21 mouse cellular contexts compared by ENCODE assay signal in genomic region chr10:84294422-84294821, GRCm38 (mm10).
DNase-seq lines count a peak whose midpoint lies in the region; ATAC-seq and TF ChIP-seq lines count a peak whose summit lies in the region.
"Had no signal": no experiment of that assay in that cellular context is flagged by ENCODE, and none has a peak within 500 bp of the region (broad histone marks: within the 10 kb centered on the region; RNA-seq: fewer than 3 reads in every experiment).

No protein-coding gene starts in this region.

- no peaks in the 10 kb centered on the region for H3K27me3 ChIP-seq in heart, embryonic 11.5 days (ENCODE audit: control insufficient read depth, insufficient read depth, low read length)
- H3K27me3 ChIP-seq: embryonic facial prominence, embryonic 12.5 days; forebrain, embryonic 13.5 days; forebrain, embryonic 15.5 days had no signal

- no peak for ATAC-seq in heart, embryonic 11.5 days (replicated peaks; ENCODE audit: insufficient number of reproducible peaks, low FRiP score, low TSS enrichment)
- ATAC-seq: activated CD4-positive, CD25-positive, alpha-beta regulatory T cell, adult 4 months; forebrain, embryonic 13.5 days; forebrain, embryonic 15.5 days; forebrain, postnatal 0 days had no signal

- 79% methylated on average over 4 of the region's 4 CpGs for WGBS in heart, embryonic 11.5 days (ENCODE audit: insufficient replicate concordance)

- peak; percentile 54 for DNase-seq in 3T3-L1 (ENCODE audit: low read depth, low spot score)
- peak; percentile 19 for DNase-seq in NIH3T3 (ENCODE audit: low read depth)
- no peak for DNase-seq in cerebellum, adult 11-12 months
- no peak for DNase-seq in heart, postnatal 4 days
- DNase-seq: adrenal gland, adult 8-10 months; adrenal gland, postnatal 14 days; adrenal gland, postnatal 36 days; cerebellum, adult 18-20 months; cerebellum, adult 8-10 months; cerebellum, adult 9-11 months; cerebellum, postnatal 14 days; cerebellum, postnatal 36 days; forebrain, postnatal 0 days had no signal

- H3K4me2 ChIP-seq in heart, embryonic 11.5 days = no peak overlapping the region
- H3K4me2 ChIP-seq: embryonic facial prominence, embryonic 12.5 days; forebrain, embryonic 13.5 days; forebrain, embryonic 15.5 days had no signal

- H3K4me1 ChIP-seq in embryonic fibroblast, embryonic 13.5 days (ENCODE audit: control insufficient read depth, insufficient read depth, low read length) = no peaks in the 10 kb centered on the region
- H3K4me1 ChIP-seq in heart, embryonic 11.5 days (ENCODE audit: control insufficient read depth, insufficient read depth, low read length) = no peaks in the 10 kb centered on the region
- H3K4me1 ChIP-seq: embryonic facial prominence, embryonic 12.5 days; forebrain, embryonic 13.5 days; forebrain, embryonic 15.5 days had no signal

- no peak for TF ChIP-seq CTCF in embryonic fibroblast, embryonic 13.5 days (IDR thresholded peaks at IDR 0.05; ENCODE audit: borderline replicate concordance, insufficient read depth, low read length)

- H3K4me3 ChIP-seq in embryonic fibroblast, embryonic 13.5 days (ENCODE audit: insufficient read depth, low read length) = no peak overlapping the region
- H3K4me3 ChIP-seq in heart, embryonic 11.5 days (ENCODE audit: low read depth, low read length) = no peak overlapping the region
- H3K4me3 ChIP-seq: embryonic facial prominence, embryonic 10.5 days; embryonic facial prominence, embryonic 12.5 days; erythroblast, embryonic 14.5 days; forebrain, embryonic 13.5 days; forebrain, embryonic 15.5 days had no signal

- no peaks in the 10 kb centered on the region for H3K36me3 ChIP-seq in heart, embryonic 11.5 days (ENCODE audit: control insufficient read depth, insufficient read depth, low read length)
- H3K36me3 ChIP-seq: embryonic facial prominence, embryonic 10.5 days; embryonic facial prominence, embryonic 12.5 days; forebrain, embryonic 15.5 days had no signal

- no peak overlapping the region for H3K9ac ChIP-seq in heart, embryonic 11.5 days (ENCODE audit: low read depth, low read length)
- H3K9ac ChIP-seq: embryonic facial prominence, embryonic 12.5 days; forebrain, embryonic 13.5 days; forebrain, embryonic 15.5 days; forebrain, postnatal 0 days had no signal

- no peaks in the 10 kb centered on the region for H3K9me3 ChIP-seq in heart, embryonic 11.5 days (replicated peaks; ENCODE audit: control insufficient read depth, low read length)
- H3K9me3 ChIP-seq: embryonic facial prominence, embryonic 10.5 days; embryonic facial prominence, embryonic 12.5 days; forebrain, embryonic 13.5 days; forebrain, embryonic 15.5 days had no signal

- TF ChIP-seq POLR2A in embryonic fibroblast, embryonic 13.5 days (IDR thresholded peaks at IDR 0.05; ENCODE audit: low read depth, low read length) = no peak

- peak overlapping the region; percentile 72 for H3K27ac ChIP-seq in embryonic fibroblast, embryonic 13.5 days (ENCODE audit: insufficient read depth, low read length)
- no peak overlapping the region for H3K27ac ChIP-seq in heart, embryonic 11.5 days (ENCODE audit: low read depth, low read length)
- H3K27ac ChIP-seq: embryonic facial prominence, embryonic 10.5 days; embryonic facial prominence, embryonic 12.5 days; forebrain, embryonic 13.5 days; forebrain, embryonic 15.5 days had no signal

Comparison
In these comparisons a context has a peak if more than half of its experiments do, and no peak if none do; other contexts are left out.
1. DNase-seq: peak in 3T3-L1 (single experiment) and NIH3T3 (single experiment); none in cerebellum, adult 11-12 months (single experiment) and heart, postnatal 4 days (single experiment).